Mouse (Mus musculus): ENCODE measurements around the gene Ccdc88a.

- TF ChIP-seq CTCF (IDR thresholded peaks at IDR 0.05; ENCODE audit: extremely low read depth, insufficient read depth, insufficient read length, insufficient replicate concordance), result no peak
- no peak for TF ChIP-seq POLR2A (IDR thresholded peaks at IDR 0.05; ENCODE audit: low read depth, low read length)
Observed at GRCm38 (mm10) chr11:29395135-29395746, 21.8 kb downstream of the Ccdc88a start.
